Mouse (Mus musculus): ENCODE results near the gene Nle1. TPM values are rescaled to one million over a fixed set of nuclear protein-coding genes. Genes with fewer than 3 reads are reported as not detected.

The Nle1 gene
- total and polyA plus RNA-seq, 3 experiments: 97.3 to 103 TPM; not detected in 1

GRCm38 (mm10) chr11:82869506-82870172 lies 38.6 kb downstream of the Nle1 start:
- peak overlapping the region; percentile 88 for H3K9ac ChIP-seq (ENCODE audit: control insufficient read depth, low read depth, low read length, poor library complexity, severe bottlenecking)
- H3K4me3 ChIP-seq (ENCODE audit: control insufficient read depth in 1 of 2, insufficient read depth in 1 of 2, low read depth in 2 of 2, low read length in 2 of 2): peak overlapping the region; percentile 85 to 98
- peak overlapping the region; percentile 60 for H3K27ac ChIP-seq (ENCODE audit: control insufficient read depth, low read depth, low read length)
- no peaks in the 10 kb centered on the region for H3K27me3 ChIP-seq (ENCODE audit: control insufficient read depth in 1 of 2, insufficient read depth in 2 of 2, low read length in 2 of 2)
- H3K79me2 ChIP-seq (ENCODE audit: control insufficient read depth, insufficient read depth, low read length, poor library complexity): peaks cover 15% of the 10 kb centered on the region
- no peak for DNase-seq (ENCODE audit: low read depth, low spot score)
- TF ChIP-seq HCFC1 (IDR thresholded peaks at IDR 0.05; ENCODE audit: low read depth, low read length) (0 out of 2 replicates have a peak, but pooled peaks have one; percentile 10), UBTF (IDR thresholded peaks at IDR 0.05; ENCODE audit: borderline replicate concordance, insufficient read depth, low read depth, low read length) (0 out of 2 replicates have a peak, but pooled peaks have one; percentile 15), MEF2A (IDR thresholded peaks at IDR 0.05; ENCODE audit: extremely low read depth, insufficient replicate concordance, low read depth, low read length, poor library complexity, severe bottlenecking) (no peak), E2F4 (IDR thresholded peaks at IDR 0.05; ENCODE audit: borderline replicate concordance, low read depth, low read length) (peak; percentile 37; the same call in 1 of the 2 replicates)
- peaks cover 7 to 30% of the 10 kb centered on the region in 2 experiments for H3K4me1 ChIP-seq (ENCODE audit: control insufficient read depth in 1 of 2, insufficient read depth in 2 of 2, low read length in 2 of 2)
- peaks cover 0 to 37% of the 10 kb centered on the region in 2 experiments; a peak in 2 of 4 replicates for H3K36me3 ChIP-seq (ENCODE audit: control insufficient read depth in 1 of 2, insufficient read depth in 2 of 2, low read length in 2 of 2)
- H3K9me3 ChIP-seq (replicated peaks; ENCODE audit: insufficient read depth, low read length): no peaks in the 10 kb centered on the region

- Histone ChIP-seq H3K27me3 (ENCODE audit: control insufficient read depth in 1 of 2, insufficient read depth in 2 of 2, low read length in 2 of 2) (no peaks in the 10 kb centered on the region), H3K4me3 (ENCODE audit: control insufficient read depth in 1 of 2, insufficient read depth in 1 of 2, low read depth in 2 of 2, low read length in 2 of 2) (no peak overlapping the region), H3K36me3 (ENCODE audit: control insufficient read depth in 1 of 2, insufficient read depth in 2 of 2, low read length in 2 of 2) (peaks cover 0 to 50% of the 10 kb centered on the region in 2 experiments; a peak in 2 of 4 replicates), H3K27ac (ENCODE audit: control insufficient read depth, low read depth, low read length) (no peak overlapping the region), H3K79me2 (ENCODE audit: control insufficient read depth, insufficient read depth, low read length, poor library complexity) (peaks cover 15% of the 10 kb centered on the region), H3K9me3 (replicated peaks; ENCODE audit: insufficient read depth, low read length) (no peaks in the 10 kb centered on the region), H3K4me1 (ENCODE audit: control insufficient read depth in 1 of 2, insufficient read depth in 2 of 2, low read length in 2 of 2) (peaks cover 20 to 40% of the 10 kb centered on the region in 2 experiments), H3K9ac (ENCODE audit: control insufficient read depth, low read depth, low read length, poor library complexity, severe bottlenecking) (no peak overlapping the region)
- no peak for DNase-seq (ENCODE audit: low read depth, low spot score)
- TF ChIP-seq CHD1 (IDR thresholded peaks at IDR 0.05; ENCODE audit: low read depth, low read length): no peak
- TF ChIP-seq MAFK (IDR thresholded peaks at IDR 0.05; ENCODE audit: borderline replicate concordance, low read depth, low read length): no peak
Observed at GRCm38 (mm10) chr11:82867956-82868355, 40.3 kb downstream of the Nle1 start.

GRCm38 (mm10) chr11:82866850-82867564 lies 41.2 kb downstream of the Nle1 start:
- Histone ChIP-seq H3K9ac (ENCODE audit: control insufficient read depth, low read depth, low read length, poor library complexity, severe bottlenecking) (peak overlapping the region; percentile 57), H3K79me2 (ENCODE audit: control insufficient read depth, insufficient read depth, low read length, poor library complexity) (peaks cover 15% of the 10 kb centered on the region), H3K4me3 (ENCODE audit: control insufficient read depth in 1 of 2, insufficient read depth in 1 of 2, low read depth in 2 of 2, low read length in 2 of 2) (peak overlapping the region; percentile 37 to 39), H3K27ac (ENCODE audit: control insufficient read depth, low read depth, low read length) (peak overlapping the region; percentile 55), H3K27me3 (ENCODE audit: control insufficient read depth in 1 of 2, insufficient read depth in 2 of 2, low read length in 2 of 2) (no peaks in the 10 kb centered on the region), H3K36me3 (ENCODE audit: control insufficient read depth in 1 of 2, insufficient read depth in 2 of 2, low read length in 2 of 2) (peaks cover 0 to 51% of the 10 kb centered on the region in 2 experiments; a peak in 2 of 4 replicates), H3K4me1 (ENCODE audit: control insufficient read depth in 1 of 2, insufficient read depth in 2 of 2, low read length in 2 of 2) (peaks cover 21 to 40% of the 10 kb centered on the region in 2 experiments), H3K9me3 (replicated peaks; ENCODE audit: insufficient read depth, low read length) (no peaks in the 10 kb centered on the region)
- DNase-seq (ENCODE audit: low read depth, low spot score): peak; percentile 62
- TF ChIP-seq NRF1 (IDR thresholded peaks at IDR 0.05; ENCODE audit: insufficient read depth, low read depth, low read length, poor library complexity, severe bottlenecking) (no peak), MAX (IDR thresholded peaks at IDR 0.05; ENCODE audit: low read length) (no peak), RAD21 (IDR thresholded peaks at IDR 0.05; ENCODE audit: low read depth, low read length) (no peak), SMC3 (IDR thresholded peaks at IDR 0.05; ENCODE audit: low read depth, low read length) (no peak), ZMIZ1 (IDR thresholded peaks at IDR 0.05; ENCODE audit: low read depth, low read length) (no peak), UBTF (IDR thresholded peaks at IDR 0.05; ENCODE audit: borderline replicate concordance, insufficient read depth, low read depth, low read length) (no peak), TCF12 (IDR thresholded peaks at IDR 0.05; ENCODE audit: low read depth, low read length) (0 out of 2 replicates have a peak, but pooled peaks have one; percentile 19), CHD1 (IDR thresholded peaks at IDR 0.05; ENCODE audit: low read depth, low read length) (no peak), MXI1 (IDR thresholded peaks at IDR 0.05; ENCODE audit: low read depth, low read length) (peak; percentile 36; the same call in 1 of the 2 replicates), ZC3H11A (IDR thresholded peaks at IDR 0.05; ENCODE audit: low read depth, low read length) (no peak), TBP (IDR thresholded peaks at IDR 0.05; ENCODE audit: low read depth, low read length) (no peak), SIN3A (IDR thresholded peaks at IDR 0.05; ENCODE audit: low read length) (peak; percentile 67; the same call in 1 of the 2 replicates), TAL1 (IDR thresholded peaks at IDR 0.05; ENCODE audit: low read length) (no peak), MAZ (IDR thresholded peaks at IDR 0.05; ENCODE audit: low read depth, low read length) (peak; percentile 37; the same call in 1 of the 2 replicates), EP300 (IDR thresholded peaks at IDR 0.05; ENCODE audit: low read depth in 1 of 2, low read length in 2 of 2) (peak; percentile 63 to 68), ETS1 (IDR thresholded peaks at IDR 0.05; ENCODE audit: low read depth, low read length) (peak; percentile 41; the same call in 1 of the 2 replicates), HCFC1 (IDR thresholded peaks at IDR 0.05; ENCODE audit: low read depth, low read length) (no peak), JUND (IDR thresholded peaks at IDR 0.05; ENCODE audit: low read depth, low read length) (no peak)

All from MEL (cell line).